Mouse (Mus musculus) adrenal gland, adult (tissue): ENCODE measurements at regions not wholly inside any gene's neighbourhood (a gene's known extent, or its start where the extent isn't known, plus 50 kb on each side); places are given as distances from the start of the nearest gene placed in this dataset.

Experiments used
- DNase-seq, 2 experiments: peaks; one replicate each; pipeline ENCODE4 v3.0.0; 2022 to 2023; ENCODE audit warnings: low spot score in 1 of 2; ENCODE audit not compliant: inconsistent age in 2 of 2

DNA sequence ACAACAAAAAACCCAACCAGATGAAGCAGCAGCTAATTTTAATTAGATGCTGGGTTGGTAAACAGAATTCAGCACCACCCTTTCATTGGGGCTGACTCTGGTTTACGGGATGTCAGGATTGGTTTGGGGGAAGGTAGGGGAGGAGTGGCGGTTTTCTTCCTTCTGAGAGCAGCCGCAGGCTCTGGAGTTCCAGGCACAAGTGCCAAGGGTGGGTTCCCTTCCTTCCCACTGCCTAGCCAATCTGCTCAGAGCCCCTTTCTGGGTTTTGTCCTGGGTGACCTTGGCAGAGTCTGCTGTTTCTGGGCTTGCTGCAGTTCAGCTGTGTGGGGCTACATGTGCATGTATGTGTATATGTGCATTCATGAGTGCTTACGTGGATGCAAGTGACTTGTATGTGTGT, 260.5 kb upstream of the Gm4791 start:
- DNase-seq, result no peak

DNA sequence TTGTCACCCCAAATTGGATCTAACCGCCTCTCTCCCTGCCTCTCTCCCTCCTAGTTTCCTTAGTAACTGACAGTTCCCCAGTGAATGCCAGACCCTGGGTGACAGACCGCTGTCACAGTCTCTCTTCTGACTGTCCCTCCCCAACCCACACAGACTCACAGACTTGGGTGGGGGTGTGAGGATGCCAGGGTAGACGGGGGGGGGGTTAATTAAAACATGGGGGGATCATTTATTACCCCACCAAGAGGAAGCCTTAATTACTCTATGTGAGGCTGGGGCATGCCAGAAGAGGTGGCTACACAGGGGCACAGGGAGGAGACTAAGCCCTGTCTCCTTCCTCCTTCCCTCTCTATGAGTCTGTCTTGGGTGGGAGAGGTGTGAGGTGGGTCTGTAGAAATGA, 261.1 kb upstream of the Gm4791 start:
- DNase-seq, result no peak

DNA sequence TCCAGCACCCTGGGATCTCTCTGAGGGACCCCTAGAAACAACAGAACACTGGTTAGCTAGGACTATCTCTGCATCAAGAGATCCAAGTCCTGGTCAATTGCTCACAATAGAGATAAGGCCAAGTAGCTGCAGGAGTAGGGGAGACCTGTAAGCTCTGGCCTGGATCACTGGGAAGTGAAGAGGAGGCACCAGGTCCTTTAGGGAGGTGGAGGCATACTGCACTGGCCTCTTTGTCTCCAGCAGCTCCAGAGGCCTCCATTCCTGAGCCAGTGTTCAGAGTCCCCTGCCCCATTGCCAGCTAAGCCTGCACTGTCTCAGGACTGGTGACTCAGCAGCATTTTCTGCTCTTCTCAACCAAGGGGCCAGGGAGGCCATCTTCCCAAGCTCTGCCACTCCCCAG, 262.3 kb upstream of the Gm4791 start:
- DNase-seq, result peak in 1 of 2 experiments; percentile 22

DNA sequence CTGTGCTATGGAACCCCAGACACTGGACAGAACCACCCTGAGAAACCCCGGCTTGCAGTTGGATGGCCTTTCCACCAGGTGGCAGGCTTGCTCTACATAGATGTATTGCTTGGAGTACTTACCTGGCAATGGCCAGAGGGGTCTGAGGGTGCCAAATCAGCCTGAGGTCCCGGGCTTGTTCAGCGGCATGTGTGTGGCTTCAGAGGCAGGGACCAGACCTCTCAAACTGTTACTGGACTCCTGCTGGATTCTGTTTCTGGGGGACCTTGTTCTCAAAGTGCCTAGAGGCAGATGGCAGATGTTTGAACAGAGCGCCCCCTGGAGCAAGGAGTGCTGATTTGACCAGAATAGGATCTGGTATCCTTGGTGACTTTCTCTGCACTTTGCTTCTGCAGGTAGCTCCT, 262.9 kb upstream of the Gm4791 start:
- peak; percentile 83 to 97 for DNase-seq

DNA sequence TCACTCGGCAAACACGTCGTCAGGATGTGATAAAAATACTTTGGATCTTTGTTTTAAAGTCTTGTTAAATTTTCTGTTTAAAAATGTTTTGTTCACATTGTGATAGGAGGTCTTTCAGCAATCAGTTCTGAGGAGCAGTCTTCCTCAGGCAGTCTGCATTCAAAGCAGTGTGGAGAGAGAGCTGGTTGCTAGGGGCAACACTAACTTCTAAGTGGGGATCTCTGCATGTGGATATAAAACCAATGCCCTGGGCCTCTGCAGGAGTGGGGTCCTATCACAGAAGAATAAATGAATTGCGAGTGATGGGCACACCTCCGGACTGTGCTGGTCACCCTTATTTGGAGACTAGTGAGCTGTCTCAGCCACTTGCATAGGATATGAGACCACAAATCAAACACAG, 270.1 kb upstream of the Gm4791 start:
- no peak for DNase-seq

DNA sequence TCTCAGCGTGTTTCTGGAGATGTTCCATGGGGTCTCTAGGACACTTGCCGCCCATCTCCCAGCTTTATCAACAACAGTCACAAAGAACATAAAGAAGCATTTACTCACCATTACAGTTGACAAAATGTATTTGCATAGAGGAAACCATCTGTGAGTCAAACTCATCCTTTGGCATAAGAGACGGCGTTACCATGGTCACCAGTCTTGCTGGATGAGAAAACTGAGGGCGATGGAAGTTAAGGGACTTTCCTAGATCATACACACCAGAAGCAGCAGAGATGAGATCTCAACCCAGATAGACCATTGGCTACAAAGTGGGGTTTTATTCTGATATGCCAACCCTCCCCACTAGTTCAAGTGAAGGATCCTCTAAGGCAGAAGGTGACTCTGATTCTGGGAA, 274.3 kb upstream of the Gm4791 start:
- DNase-seq, result no peak

DNA sequence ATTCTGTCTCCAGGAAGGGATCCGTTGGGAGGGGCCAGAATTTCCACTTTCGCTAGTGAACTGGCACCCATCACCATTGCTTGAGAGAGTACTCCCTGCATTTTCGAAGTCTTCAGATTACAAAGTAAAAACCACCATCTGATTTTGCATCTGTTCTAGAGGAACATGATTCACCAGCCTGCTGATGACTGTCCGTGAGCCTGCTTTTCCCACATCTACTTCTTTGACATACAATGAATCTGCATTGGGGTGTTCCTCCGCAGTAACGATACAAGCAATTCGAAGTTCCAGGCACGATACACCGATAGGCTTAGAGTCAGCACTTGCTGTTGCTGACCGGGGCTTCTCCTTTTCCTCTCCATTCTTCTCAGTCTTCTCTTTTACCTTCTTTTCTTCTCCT, 285.1 kb upstream of the Gm4791 start:
- DNase-seq, result no peak

DNA sequence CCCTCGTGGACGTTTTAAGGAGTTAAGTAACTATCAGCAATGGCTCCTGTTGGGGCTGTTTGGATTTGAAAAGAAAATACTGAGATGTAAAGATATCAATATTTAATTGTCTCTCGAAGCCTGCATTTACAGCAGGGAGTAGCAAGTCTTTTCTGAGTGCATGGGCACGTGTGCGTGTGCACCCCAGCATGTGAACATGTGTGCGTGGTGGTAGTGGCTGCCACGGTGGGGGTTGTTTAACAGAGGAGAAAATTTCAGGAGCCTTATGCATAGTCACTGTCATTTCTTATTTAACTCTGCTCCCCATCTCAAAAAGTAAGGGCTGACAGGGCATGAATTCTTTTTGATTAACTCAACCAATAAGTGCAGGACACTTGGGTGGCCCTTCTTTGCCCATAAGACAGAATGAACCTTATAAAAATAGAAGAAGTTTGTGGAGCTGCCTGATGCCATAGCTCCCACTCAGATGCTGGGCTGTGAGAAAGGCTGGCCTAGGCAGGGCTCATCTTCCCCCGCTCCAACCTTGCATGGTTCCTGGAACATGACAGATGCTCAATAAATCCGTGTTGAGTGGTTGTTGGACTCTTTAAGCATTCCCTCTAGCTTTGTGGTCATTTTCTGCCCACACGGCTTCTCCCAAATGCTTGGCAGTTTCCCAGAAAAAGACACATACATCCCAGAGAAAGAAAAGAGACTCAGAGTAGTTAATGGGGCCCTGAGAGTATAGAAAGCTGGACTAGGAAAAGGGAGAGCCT, 294.2 kb upstream of the Gm4791 start:
- no peak for DNase-seq

DNA sequence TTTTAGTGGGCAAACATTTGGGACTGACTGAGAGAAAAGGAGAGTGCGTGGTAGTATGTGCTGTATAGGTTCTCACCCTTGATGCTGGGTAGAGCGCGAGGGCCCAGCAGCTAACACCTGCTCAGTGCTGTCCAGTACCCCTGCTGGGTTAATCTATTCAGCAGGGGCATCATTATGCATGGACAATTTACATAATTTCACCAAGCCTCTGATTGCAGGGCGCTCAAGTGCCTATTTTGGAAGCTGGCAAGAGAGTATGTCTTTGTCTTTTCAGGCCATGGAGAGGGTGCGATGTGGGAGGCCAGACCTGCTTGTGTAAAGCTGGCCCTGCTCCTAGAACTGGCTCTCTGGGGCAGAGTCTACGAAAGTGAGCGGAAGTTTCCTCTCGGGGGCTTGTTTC, 294.9 kb upstream of the Gm4791 start:
- no peak for DNase-seq

DNA sequence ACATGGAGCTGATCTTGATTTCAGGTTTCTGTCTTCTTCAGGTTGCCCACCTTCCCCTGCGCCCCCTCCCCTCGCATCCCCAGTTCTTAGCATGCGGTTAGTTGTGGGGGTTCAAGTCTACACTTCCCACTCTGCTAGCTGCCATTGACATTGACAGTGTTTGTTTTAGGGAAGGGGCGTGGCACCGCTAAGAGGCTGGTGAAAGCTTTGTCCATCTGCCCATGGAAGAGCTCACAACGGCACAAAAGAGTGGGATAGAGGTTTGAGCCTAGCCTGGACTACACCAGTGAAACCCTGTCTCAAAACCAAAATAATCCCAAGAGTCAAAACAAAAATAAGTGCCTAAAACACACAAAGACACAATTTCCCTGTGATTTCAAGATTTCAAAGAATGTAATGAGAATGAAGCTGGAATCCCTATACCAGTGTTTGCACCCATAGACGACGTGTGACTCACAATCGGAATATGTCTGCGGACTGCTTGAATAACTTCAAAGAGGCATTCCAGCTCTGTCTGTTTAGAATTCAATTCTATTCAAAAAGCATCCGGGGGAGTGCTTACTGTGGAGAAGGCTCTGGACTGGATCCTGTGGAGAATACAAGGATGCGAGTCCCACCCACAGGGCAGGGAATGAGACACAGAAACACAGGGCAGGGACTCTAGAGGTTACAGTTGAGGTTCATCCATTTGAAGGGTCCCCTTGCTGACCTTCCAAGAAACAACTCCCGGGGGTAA, 295.5 kb upstream of the Gm4791 start:
- no peak for DNase-seq

DNA sequence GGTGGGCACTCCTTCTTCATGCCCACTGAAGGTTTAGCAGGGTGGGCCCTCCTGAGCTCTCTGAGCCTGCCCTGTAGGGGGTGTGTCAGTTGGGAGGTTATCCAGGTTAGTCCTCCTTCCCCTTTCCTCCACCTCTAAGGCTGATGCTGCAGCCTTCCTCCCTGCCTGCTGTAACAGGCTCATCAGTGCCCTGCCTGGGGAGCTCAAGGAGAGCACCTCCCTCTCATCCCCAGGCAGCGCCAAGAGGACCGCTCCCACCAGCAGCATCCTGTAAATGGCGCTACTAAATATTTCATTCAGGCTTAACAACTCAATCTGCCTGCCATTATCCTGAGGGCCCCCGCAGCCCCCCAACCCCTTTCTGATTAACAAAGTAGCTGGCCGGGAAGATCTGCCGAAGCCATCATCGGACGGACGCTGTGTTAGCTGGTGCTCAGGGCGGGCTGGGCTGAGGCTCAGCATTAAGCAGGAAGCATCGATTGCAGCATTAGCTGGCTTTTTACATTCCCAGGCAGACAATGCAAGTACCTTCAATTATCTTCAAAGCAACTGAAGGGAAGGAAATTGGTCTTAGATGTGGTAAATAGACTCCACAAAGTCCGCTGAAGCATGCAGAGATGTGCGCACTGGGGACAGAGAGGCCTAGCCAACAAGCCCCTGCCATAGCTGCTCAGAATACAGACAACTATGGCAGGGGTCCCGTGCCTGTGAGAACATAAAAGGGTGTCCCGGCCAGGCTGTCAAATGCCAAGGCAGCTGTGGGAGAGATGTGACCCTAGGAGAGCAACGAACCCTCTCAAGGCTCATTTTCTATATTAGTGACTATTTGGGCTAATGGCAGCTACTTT, 296.3 kb upstream of the Gm4791 start:
- no peak for DNase-seq

DNA sequence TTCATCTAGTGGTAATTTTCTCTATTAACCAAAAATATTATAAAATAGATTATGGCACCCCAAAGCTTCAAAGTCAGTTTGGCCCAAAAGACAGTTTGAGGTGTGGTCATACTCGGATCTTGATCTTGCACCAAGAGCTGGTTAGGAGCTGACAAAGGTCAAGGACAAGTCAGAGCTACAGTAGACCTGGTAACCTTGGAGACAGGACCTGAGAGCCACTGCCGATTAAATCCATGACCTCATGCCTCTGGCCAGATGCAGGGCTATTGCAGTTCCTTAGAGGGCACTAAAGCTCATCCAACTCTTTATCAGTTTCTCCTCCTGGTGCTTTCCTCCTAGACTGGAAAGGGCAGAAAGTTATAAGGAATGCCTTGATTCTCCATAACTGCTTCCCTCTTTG, 302.4 kb upstream of the Gm4791 start:
- no peak for DNase-seq

DNA sequence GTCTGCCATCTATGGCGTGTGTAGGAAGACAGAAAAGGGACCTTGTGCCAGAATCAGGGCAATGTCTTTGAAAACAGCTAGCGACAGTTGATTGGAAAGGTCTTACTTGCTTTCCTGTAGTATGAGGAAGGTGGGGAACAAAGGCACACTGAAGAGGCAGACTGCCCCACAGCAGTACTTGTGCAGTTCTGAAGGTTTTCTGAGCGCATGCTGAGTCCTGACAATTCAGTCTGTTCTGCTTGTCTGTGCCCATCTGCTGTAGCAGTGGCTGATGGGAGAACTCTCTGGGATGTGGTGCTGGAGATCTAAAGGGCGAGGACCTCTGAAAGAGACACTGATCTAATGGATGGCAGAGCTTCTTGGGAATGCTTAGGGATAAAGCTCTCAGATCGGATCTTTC, 309.2 kb upstream of the Gm4791 start:
- no peak for DNase-seq

DNA sequence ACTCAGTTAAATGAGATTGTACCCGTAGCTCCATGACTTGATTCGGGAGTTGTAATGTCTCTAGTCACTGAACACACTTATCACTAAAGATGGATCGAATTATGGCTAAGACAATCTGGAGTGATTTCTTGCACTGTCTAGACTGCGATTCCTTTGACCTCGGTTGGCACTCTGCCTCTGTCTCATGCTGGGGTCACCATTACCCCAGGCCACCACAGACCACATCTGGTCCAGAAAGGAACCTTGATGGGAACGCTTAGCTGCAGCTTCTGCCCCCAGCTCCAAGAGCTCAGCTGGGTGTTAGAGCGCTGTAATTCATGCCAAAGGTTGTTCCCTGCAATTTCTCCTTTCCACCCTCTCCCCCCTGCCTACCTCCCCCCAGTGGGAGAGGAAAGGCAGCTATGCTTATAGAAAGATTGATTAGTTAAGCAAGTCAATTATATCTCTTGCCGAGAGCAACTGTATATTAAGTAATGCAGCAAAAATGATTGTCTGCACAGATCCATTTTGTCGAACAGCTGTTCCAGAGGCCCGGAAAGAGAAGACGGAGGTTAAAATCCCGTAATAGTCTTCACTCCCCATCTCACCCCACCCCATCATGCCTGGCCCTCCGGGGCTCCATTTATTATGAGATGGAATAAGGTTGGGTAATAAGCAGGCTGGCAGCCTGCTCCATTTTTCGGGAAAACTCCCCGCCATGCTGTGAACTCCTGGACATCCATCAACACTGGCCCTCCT, 314.3 kb upstream of the Gm4791 start:
- DNase-seq, result no peak

DNA sequence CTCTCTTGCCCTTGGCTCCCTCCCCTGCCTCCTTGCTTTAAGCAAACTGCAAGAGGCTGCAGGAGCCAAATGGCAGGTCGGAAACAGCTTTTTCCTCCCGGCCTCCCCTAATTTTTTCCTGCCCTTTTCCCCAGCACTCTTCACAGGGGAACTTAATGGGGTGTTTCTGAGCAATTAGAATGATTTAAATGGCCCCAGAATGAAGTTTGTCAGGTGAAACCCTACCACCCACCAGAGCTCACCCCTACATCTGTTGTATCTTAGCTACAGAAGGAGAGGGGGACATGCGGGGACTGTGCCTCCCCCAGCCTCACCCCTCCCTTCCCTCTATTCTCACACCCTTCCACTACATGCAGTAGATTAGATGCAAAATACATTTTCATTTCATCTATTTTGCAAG, 326.5 kb upstream of the Gm4791 start:
- DNase-seq, result no peak

DNA sequence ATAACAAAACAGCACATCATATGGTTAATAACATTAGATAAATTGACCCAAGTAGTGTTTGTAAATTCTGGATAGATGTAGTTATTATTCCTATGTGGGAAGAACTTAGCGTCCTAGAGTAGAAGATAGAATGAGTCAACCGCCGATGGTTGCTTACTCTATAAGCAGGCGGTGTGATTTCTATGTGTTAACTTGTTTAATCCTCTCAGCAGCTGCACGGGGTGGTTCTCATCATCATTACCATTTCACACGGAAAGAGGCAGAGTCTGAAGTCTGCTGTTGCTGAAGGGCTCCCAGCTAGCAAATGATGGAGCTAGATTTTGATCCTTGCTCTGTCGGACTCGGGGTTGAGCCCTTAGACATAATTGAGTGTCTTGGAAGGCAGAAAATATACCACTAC, 334.6 kb upstream of the 4931429L15Rik start:
- DNase-seq, result no peak

DNA sequence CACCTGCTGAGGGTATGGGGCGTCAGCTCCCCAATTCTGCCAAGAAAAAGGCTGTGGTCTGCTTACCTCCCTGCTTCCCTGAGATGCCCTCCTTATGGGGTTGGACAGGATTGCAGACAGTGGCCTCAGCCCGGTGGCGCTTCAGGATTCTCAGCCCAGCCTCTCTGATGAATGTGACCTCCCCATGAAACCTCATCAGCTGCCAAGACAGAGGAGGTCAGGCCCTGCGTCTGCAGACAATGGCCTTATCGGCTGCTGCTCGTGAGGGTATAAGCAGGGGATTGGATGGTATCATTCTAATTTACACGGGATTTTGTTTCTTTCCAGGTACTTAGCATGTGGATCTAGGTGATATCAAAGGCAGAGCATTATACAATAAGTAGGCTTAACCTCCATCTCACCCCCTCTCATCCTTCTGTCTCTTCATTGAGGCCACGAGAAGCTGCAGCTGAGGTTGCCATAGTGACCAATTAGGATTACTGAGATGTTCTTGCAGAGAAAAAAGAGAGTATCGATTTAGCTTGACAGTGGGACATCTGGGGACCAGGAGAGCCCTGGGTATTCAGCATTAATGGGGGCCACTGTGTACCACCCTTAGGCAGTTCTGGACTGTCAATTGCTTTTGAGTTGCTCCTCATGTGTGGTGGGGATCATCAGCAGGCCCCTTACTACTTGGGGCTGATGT, 327.6 kb upstream of the 4931429L15Rik start:
- no peak for DNase-seq

DNA sequence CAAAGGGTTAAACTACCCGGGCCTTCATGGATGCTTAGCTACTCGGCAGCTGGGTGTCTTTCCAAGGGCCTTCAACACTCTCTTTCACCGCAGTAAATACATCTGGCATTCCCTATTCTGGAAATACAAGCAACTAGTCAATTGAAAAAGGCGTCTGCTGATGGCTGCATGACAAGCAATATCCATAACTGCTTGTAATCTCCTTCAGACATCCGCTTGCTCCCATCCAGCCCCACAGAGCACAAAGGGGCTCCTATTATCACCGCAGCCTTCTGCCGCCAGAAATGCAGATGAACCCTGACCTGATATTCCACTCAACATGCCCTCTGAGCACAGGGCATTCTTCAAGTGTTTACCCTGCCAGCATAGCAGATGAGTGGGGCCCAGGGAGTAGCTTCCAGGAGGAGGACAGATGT, 325.7 kb upstream of the 4931429L15Rik start:
- DNase-seq, result no peak

DNA sequence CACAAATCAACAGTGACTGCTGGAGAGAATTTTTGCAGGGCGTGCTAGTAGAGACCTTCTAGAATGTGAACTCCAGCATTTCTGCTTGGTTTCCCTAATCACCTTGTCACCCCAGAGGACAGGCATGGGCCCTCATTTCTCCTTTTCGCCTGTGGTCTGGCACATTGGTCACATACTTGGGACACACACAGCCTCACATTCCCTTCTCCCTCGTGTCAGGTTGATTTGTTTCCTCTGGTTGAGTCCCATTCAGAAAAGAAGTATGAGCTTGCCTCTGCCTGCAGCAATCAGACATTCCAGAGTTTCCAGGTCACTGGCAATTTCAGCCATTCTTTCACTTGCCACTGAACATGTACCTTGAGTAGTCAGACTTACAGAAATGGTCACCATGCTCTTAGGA, 323.8 kb upstream of the 4931429L15Rik start:
- no peak for DNase-seq

DNA sequence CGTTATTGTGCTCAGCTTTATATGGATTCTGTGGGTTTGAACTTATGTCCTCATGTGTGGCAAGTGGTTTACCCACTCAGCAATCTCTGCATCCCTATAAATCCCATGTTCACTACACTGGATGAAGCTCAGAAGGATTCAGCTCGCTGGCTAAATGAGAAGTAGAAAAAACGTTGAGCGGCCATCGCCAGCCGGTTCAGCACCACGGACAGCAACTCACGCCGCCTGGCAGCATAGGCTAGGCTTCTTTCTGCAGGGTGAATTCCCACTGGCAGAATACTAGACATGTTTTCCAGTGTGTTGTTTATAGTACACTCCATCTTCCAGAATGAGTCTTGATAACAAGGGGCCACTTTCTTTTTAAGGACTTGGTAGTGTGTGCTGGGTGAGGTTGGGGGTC, 322.9 kb upstream of the 4931429L15Rik start:
- peak; percentile 25 to 70 for DNase-seq
